Mouse (Mus musculus) liver, embryonic 14.5 days (tissue): ENCODE results near the gene Rab6b. TPM values are rescaled to one million over a fixed set of nuclear protein-coding genes. Genes with fewer than 3 reads are reported as not detected.

Experiments
- ATAC-seq: fragments of 200-750 bp; cut with Nextera tagmentation; 2 replicates; pipeline ENCODE4 v1.8.0; 2017; ENCODE audit warnings: moderate number of reproducible peaks, mild to moderate bottlenecking, moderate library complexity; ENCODE audit not compliant: insufficient read depth
- DNase-seq, 3 experiments: peaks; one replicate each; pipeline ENCODE4 v3.0.0-alpha.2; 2012 to 2013; ENCODE audit warnings: low read depth in 3 of 3, low spot score in 3 of 3
- H3K27ac ChIP-seq: fragments of 300-500 bp; sonication (generic); 2 replicates; pipeline ENCODE4 v1.5.1; 2014; ENCODE audit warnings: moderate library complexity, mild to moderate bottlenecking, control low read depth, inconsistent platforms
- H3K27me3 ChIP-seq: fragments of 300-500 bp; sonication (generic); 2 replicates; pipeline ENCODE4 v1.6.1; 2014; ENCODE audit warnings: mild to moderate bottlenecking, low read length, moderate library complexity; ENCODE audit not compliant: control insufficient read depth, insufficient read depth
- H3K36me3 ChIP-seq: fragments of 300-500 bp; sonication (generic); replicated peaks from 2 replicates; pipeline ENCODE4 v1.6.1; 2014; ENCODE audit warnings: low read depth; ENCODE audit not compliant: control insufficient read depth, insufficient read depth
- H3K4me1 ChIP-seq, 2 experiments: fragments of 200-500 bp in 1 of 2; fragments of 300-500 bp in 1 of 2; sonication (generic) in 1 of 2; replicated peaks; 2 replicates each; pipeline ENCODE4 v1.6.1; 2012 to 2014; ENCODE audit warnings: antibody characterized with exemption in 1 of 2, inconsistent platforms in 1 of 2, low read length in 1 of 2; ENCODE audit not compliant: control insufficient read depth in 2 of 2, insufficient read depth in 2 of 2
- H3K4me2 ChIP-seq: fragments of 300-500 bp; sonication (generic); 2 replicates; pipeline ENCODE4 v1.6.1; 2014; ENCODE audit warnings: low read depth, mild to moderate bottlenecking, control low read depth, moderate library complexity
- H3K4me3 ChIP-seq, 2 experiments: fragments of 200-500 bp in 1 of 2; fragments of 300-500 bp in 1 of 2; sonication (generic) in 1 of 2; 2 replicates each; pipeline ENCODE4 v1.5.1; 2012 to 2014; ENCODE audit warnings: low read depth in 2 of 2, low read length in 2 of 2, mild to moderate bottlenecking in 2 of 2, control low read depth in 1 of 2, inconsistent platforms in 1 of 2, moderate library complexity in 1 of 2; ENCODE audit not compliant: insufficient read depth in 1 of 2
- H3K9ac ChIP-seq: fragments of 300-500 bp; sonication (generic); replicated peaks from 2 replicates; pipeline ENCODE4 v1.6.1; 2014; ENCODE audit warnings: mild to moderate bottlenecking, control low read depth, moderate library complexity
- H3K9me3 ChIP-seq: fragments of 300-500 bp; sonication (generic); 2 replicates; pipeline ENCODE4 v1.6.1; 2016; ENCODE audit warnings: low read length, mixed read lengths; ENCODE audit not compliant: control insufficient read depth
- CTCF ChIP-seq: IDR thresholded peaks from 2 replicates; pipeline ENCODE4 v1.5.1; 2016; ENCODE audit warnings: antibody characterized with exemption, low read depth, control low read depth
- EP300 ChIP-seq: IDR thresholded peaks from 2 replicates; pipeline ENCODE4 v1.6.1; 2016; ENCODE audit warnings: antibody characterized with exemption, low read depth
- WGBS: fragments of 180-500 bp; shearing (Covaris S2); extraction: QIAGEN DNeasy Blood & Tissue Kit; methylation state at CpG from one replicate; pipeline ENCODE4 v1.1.7; 2014; ENCODE audit not compliant: insufficient replicate concordance; 5-methylcytosine and 5-hydroxymethylcytosine counted together
- polyA plus RNA-seq, 2 experiments: library from polyadenylated mRNA; depleted of rRNA in 1 of 2; stranded (reverse) in 1 of 2; unstranded in 1 of 2; fragments of >200 nt; fragmentation: Nextera tagmentation in 1 of 2; extraction: Ambion mirVana in 1 of 2; gene quantifications; 2 replicates each; pipeline versions ENCODE4 v1.2.1 to v1.2.3; 2012 to 2014

Rab6b gene
- polyA plus RNA-seq, 2 experiments = 0.11 TPM; not detected in 1

GRCm38 (mm10) chr9:103117951-103118350 lies 6.4 kb downstream of the Rab6b start:
- H3K9me3 ChIP-seq = no peaks in the 10 kb centered on the region
- peaks cover 7% of the 10 kb centered on the region for H3K27me3 ChIP-seq
- no peaks in the 10 kb centered on the region for H3K36me3 ChIP-seq
- WGBS = 66% methylated on average over 8 of the region's 8 CpGs
- TF ChIP-seq EP300 (no peak), CTCF (no peak)
- no peak overlapping the region for H3K9ac ChIP-seq
- H3K4me3 ChIP-seq = no peak overlapping the region
- H3K27ac ChIP-seq = no peak overlapping the region
- DNase-seq = no peak
- no peak overlapping the region for H3K4me2 ChIP-seq
- H3K4me1 ChIP-seq = no peaks in the 10 kb centered on the region
- ATAC-seq = no peak

- H3K9me3 ChIP-seq = no peaks in the 10 kb centered on the region
- WGBS = 64% methylated on average over 5 of the region's 5 CpGs
- ATAC-seq (no peak), DNase-seq (no peak)
- TF ChIP-seq CTCF (no peak), EP300 (no peak)
- H3K4me1 ChIP-seq = no peaks in the 10 kb centered on the region
- no peak overlapping the region for H3K27ac ChIP-seq
- H3K36me3 ChIP-seq = no peaks in the 10 kb centered on the region
- no peak overlapping the region for H3K4me3 ChIP-seq
- H3K4me2 ChIP-seq = no peak overlapping the region
- no peaks in the 10 kb centered on the region for H3K27me3 ChIP-seq
- H3K9ac ChIP-seq = no peak overlapping the region
Measured at GRCm38 (mm10) chr9:103118651-103119275, 7.2 kb downstream of the Rab6b start.

GRCm38 (mm10) chr9:103119781-103120180 lies 8.2 kb downstream of the Rab6b start:
- Histone ChIP-seq H3K9me3 (no peaks in the 10 kb centered on the region), H3K4me3 (no peak overlapping the region), H3K4me1 (no peaks in the 10 kb centered on the region), H3K9ac (no peak overlapping the region), H3K36me3 (no peaks in the 10 kb centered on the region), H3K27ac (no peak overlapping the region), H3K27me3 (no peaks in the 10 kb centered on the region), H3K4me2 (no peak overlapping the region)
- TF ChIP-seq CTCF (no peak), EP300 (no peak)
- 59% methylated on average over 9 of the region's 9 CpGs for WGBS
- ATAC-seq (no peak), DNase-seq (no peak)

GRCm38 (mm10) chr9:103120231-103120630 lies 8.6 kb downstream of the Rab6b start:
- WGBS = 46% methylated on average over 2 of the region's 2 CpGs
- Histone ChIP-seq H3K4me1 (no peaks in the 10 kb centered on the region), H3K9me3 (no peaks in the 10 kb centered on the region), H3K27ac (no peak overlapping the region), H3K36me3 (no peaks in the 10 kb centered on the region), H3K4me2 (no peak overlapping the region), H3K27me3 (no peaks in the 10 kb centered on the region), H3K4me3 (no peak overlapping the region), H3K9ac (no peak overlapping the region)
- peak; percentile 24; the same call in 1 of the 2 replicates for TF ChIP-seq CTCF
- no peak for TF ChIP-seq EP300
- no peak for DNase-seq
- no peak for ATAC-seq

- no peak for TF ChIP-seq CTCF
- TF ChIP-seq EP300 = no peak
- WGBS = 49% methylated on average over 7 of the region's 7 CpGs
- ATAC-seq = no peak
- H3K4me2 ChIP-seq = no peak overlapping the region
- H3K27ac ChIP-seq = no peak overlapping the region
- H3K36me3 ChIP-seq = no peaks in the 10 kb centered on the region
- H3K9ac ChIP-seq = no peak overlapping the region
- no peaks in the 10 kb centered on the region for H3K4me1 ChIP-seq
- no peaks in the 10 kb centered on the region for H3K27me3 ChIP-seq
- no peaks in the 10 kb centered on the region for H3K9me3 ChIP-seq
- no peak overlapping the region for H3K4me3 ChIP-seq
- no peak for DNase-seq
Measured at GRCm38 (mm10) chr9:103121546-103121945, 10.0 kb downstream of the Rab6b start.
